Mouse (Mus musculus) liver, embryonic 12.5 days (tissue): ENCODE data around the gene Fahd1. TPM values are rescaled to one million over a fixed set of nuclear protein-coding genes. Genes with fewer than 3 reads are reported as not detected.

Experiments used
- polyA plus RNA-seq: library from polyadenylated mRNA; unstranded; fragments of >200 nt; fragmentation: Nextera tagmentation; extraction: Ambion mirVana; gene quantifications from 2 replicates; pipeline ENCODE4 v1.2.1, GENCODE M21; 2016

Gene Fahd1
- polyA plus RNA-seq, 1 experiment from 2014 or later = 34.6 TPM

Other genes starting within 250 kb of the Fahd1 start
- gene Tsc2, start 217.7 kb downstream of the Fahd1 start, polyA plus RNA-seq = 30.8 and 35.0 TPM in 2 replicates
- 11.3 and 12.4 TPM in 2 replicates for gene Nthl1, start 217.7 kb downstream of the Fahd1 start, polyA plus RNA-seq
- gene Slc9a3r2, start 200.0 kb downstream of the Fahd1 start, polyA plus RNA-seq = 14.6 and 15.2 TPM in 2 replicates
- gene Npw, start 191.9 kb downstream of the Fahd1 start, polyA plus RNA-seq = 0.33 TPM in 1 of 2 replicates, not detected in the other
- 19.7 and 20.4 TPM in 2 replicates for gene Zfp598, start 180.7 kb downstream of the Fahd1 start, polyA plus RNA-seq
- 0.06 and 0.27 TPM in 2 replicates for gene Syngr3, start 160.4 kb downstream of the Fahd1 start, polyA plus RNA-seq
- gene Gfer, start 154.2 kb downstream of the Fahd1 start, polyA plus RNA-seq = 51.4 and 52.5 TPM in 2 replicates
- 0.51 and 0.58 TPM in 2 replicates for gene Noxo1, start 154.1 kb downstream of the Fahd1 start, polyA plus RNA-seq
- 65.4 and 71.8 TPM in 2 replicates for gene Tbl3, start 142.7 kb downstream of the Fahd1 start, polyA plus RNA-seq
- gene Rnf151, start 132.3 kb downstream of the Fahd1 start, polyA plus RNA-seq = 0.19 and 0.46 TPM in 2 replicates
- gene Rps2, start 132.2 kb downstream of the Fahd1 start, polyA plus RNA-seq = 1,444 and 1,454 TPM in 2 replicates
- 233 and 239 TPM in 2 replicates for gene Ndufb10, start 125.9 kb downstream of the Fahd1 start, polyA plus RNA-seq
- gene Rpl3l, start 122.5 kb downstream of the Fahd1 start, polyA plus RNA-seq = not detected in 2 replicates
- gene Msrb1, start 113.7 kb downstream of the Fahd1 start, polyA plus RNA-seq = 20.8 and 21.6 TPM in 2 replicates
- gene Hs3st6, start 97.4 kb downstream of the Fahd1 start, polyA plus RNA-seq = not detected in 2 replicates
- gene Meiob, start 46.1 kb downstream of the Fahd1 start, polyA plus RNA-seq = 1.5 TPM in 2 replicates
- 61.1 and 64.8 TPM in 2 replicates for gene Hagh, start 10.2 kb downstream of the Fahd1 start, polyA plus RNA-seq
- gene Igfals, start 15.6 kb upstream of the Fahd1 start, polyA plus RNA-seq = 5.3 and 5.4 TPM in 2 replicates
- 97.7 and 108 TPM in 2 replicates for gene Nubp2, start 36.0 kb upstream of the Fahd1 start, polyA plus RNA-seq
- gene Spsb3, start 36.3 kb upstream of the Fahd1 start, polyA plus RNA-seq = 37.5 and 40.0 TPM in 2 replicates
- gene Eme2, start 44.7 kb upstream of the Fahd1 start, polyA plus RNA-seq = 20.3 and 21.4 TPM in 2 replicates
- 101 and 106 TPM in 2 replicates for gene Mrps34, start 44.8 kb upstream of the Fahd1 start, polyA plus RNA-seq
- 67.9 and 68.8 TPM in 2 replicates for gene Nme3, start 46.1 kb upstream of the Fahd1 start, polyA plus RNA-seq
- gene Mapk8ip3, start 86.6 kb upstream of the Fahd1 start, polyA plus RNA-seq = 15.6 and 15.8 TPM in 2 replicates
- 112 and 114 TPM in 2 replicates for gene Jpt2, start 110.3 kb upstream of the Fahd1 start, polyA plus RNA-seq
- gene Cramp1l, start 165.4 kb upstream of the Fahd1 start, polyA plus RNA-seq = 8.1 and 8.2 TPM in 2 replicates
- gene Ift140, start 165.7 kb upstream of the Fahd1 start, polyA plus RNA-seq = 78.9 and 79.3 TPM in 2 replicates
- gene Tmem204, start 233.2 kb upstream of the Fahd1 start, polyA plus RNA-seq = 6.1 and 7.2 TPM in 2 replicates